Mouse (Mus musculus): ENCODE results near the gene Hmcn2.

- no peak for TF ChIP-seq CTCF (IDR thresholded peaks at IDR 0.05; ENCODE audit: control insufficient read depth, insufficient read depth, insufficient replicate concordance, low read depth, low read length)
- TF ChIP-seq POLR2A (IDR thresholded peaks at IDR 0.05; ENCODE audit: control insufficient read depth, low read depth, low read length) = no peak
Observed at GRCm38 (mm10) chr2:31508851-31509250, 194.6 kb downstream of the Hmcn2 start.

Measured in testis, adult 2 months (tissue).